Mouse (Mus musculus) heart, embryonic 12.5 days (tissue): ENCODE measurements at regions not wholly inside any gene's neighbourhood (a gene's known extent, or its start where the extent isn't known, plus 50 kb on each side); places are given as distances from the start of the nearest gene placed in this dataset.

ENCODE experiments used
- ATAC-seq: fragments of 200-750 bp; cut with Nextera tagmentation; 2 replicates; pipeline ENCODE4 v1.8.0; 2017; ENCODE audit warnings: moderate TSS enrichment, moderate library complexity; ENCODE audit not compliant: insufficient number of reproducible peaks, low FRiP score
- H3K27ac ChIP-seq: fragments of 300-500 bp; sonication (generic); 2 replicates; pipeline ENCODE4 v1.5.1; 2016; ENCODE audit warnings: mild to moderate bottlenecking, moderate library complexity; ENCODE audit not compliant: poor library complexity, severe bottlenecking
- H3K27me3 ChIP-seq: fragments of 300-500 bp; sonication (generic); replicated peaks from 2 replicates; pipeline ENCODE4 v1.6.1; 2016; ENCODE audit warnings: mild to moderate bottlenecking, moderate library complexity
- H3K36me3 ChIP-seq: fragments of 300-500 bp; sonication (generic); 2 replicates; pipeline ENCODE4 v1.6.1; 2016; ENCODE audit warnings: mild to moderate bottlenecking, moderate library complexity
- H3K4me1 ChIP-seq: fragments of 300-500 bp; sonication (generic); replicated peaks from 2 replicates; pipeline ENCODE4 v1.6.1; 2016; ENCODE audit warnings: mild to moderate bottlenecking
- H3K4me2 ChIP-seq: fragments of 300-500 bp; sonication (generic); 2 replicates; pipeline ENCODE4 v1.6.1; 2016; ENCODE audit warnings: mild to moderate bottlenecking, moderate library complexity
- H3K4me3 ChIP-seq: fragments of 300-500 bp; sonication (generic); 2 replicates; pipeline ENCODE4 v1.5.1; 2016; ENCODE audit warnings: mild to moderate bottlenecking
- H3K9ac ChIP-seq: fragments of 300-500 bp; sonication (generic); 2 replicates; pipeline ENCODE4 v1.6.1; 2016; ENCODE audit warnings: mild to moderate bottlenecking, moderate library complexity
- H3K9me3 ChIP-seq: fragments of 300-500 bp; sonication (generic); replicated peaks from 2 replicates; pipeline ENCODE4 v1.6.1; 2016; ENCODE audit warnings: mild to moderate bottlenecking, moderate library complexity
- WGBS: fragments of 180-500 bp; shearing (Covaris S2); methylation state at CpG from one replicate; pipeline ENCODE4 v1.1.7; 2016; 5-methylcytosine and 5-hydroxymethylcytosine counted together

DNA sequence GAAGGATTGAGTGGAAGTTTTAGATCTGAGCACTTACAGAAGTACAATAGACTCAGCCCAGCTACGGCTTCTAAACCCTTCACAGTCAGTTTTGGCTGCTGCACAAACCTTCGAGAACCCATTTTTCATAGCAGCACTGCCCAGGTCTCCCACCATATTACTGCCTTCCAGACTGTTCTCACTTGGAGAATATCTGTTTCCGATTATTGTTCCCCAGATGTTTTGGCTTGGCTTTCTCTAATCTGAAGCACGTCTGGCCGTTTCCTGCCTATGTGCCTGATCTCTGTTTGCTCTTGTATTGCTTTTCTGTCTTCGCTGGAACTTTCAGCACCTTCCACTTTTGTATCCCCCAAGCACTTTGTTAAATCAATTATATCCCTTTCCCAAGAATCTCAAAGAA lies 368.0 kb downstream of the Mllt3 start:
- H3K4me3 ChIP-seq = no peak overlapping the region
- no peak overlapping the region for H3K27ac ChIP-seq
- ATAC-seq = no peak

DNA sequence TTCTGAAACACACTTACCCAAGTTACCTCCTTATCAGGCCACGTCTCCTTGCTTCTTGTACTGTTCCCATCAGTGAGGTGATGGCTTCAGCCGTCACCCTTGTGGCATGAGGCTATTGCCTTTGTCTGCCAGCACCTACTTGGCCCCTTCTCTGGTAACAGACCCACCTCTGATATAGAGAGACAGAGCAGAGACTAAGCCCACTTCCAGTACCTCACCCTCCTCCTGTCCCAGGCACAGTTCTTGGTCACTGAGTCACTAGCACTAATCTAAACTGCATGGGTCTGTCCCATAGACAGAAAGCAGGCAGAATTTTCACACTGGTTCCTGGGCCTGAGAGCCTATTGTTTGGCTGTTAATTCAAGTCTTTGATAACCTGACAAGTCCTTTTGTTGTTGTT lies 370.3 kb downstream of the Mllt3 start:
- Histone ChIP-seq H3K27ac (peak overlapping the region; percentile 51; the same call in 1 of the 2 replicates), H3K4me1 (peaks cover 33% of the 10 kb centered on the region), H3K4me3 (no peak overlapping the region), H3K9ac (no peak overlapping the region), H3K4me2 (no peak overlapping the region), H3K9me3 (no peaks in the 10 kb centered on the region), H3K36me3 (no peaks in the 10 kb centered on the region), H3K27me3 (no peaks in the 10 kb centered on the region)
- 39% methylated on average over 2 of the region's 2 CpGs for WGBS
- peak; percentile 67 for ATAC-seq

More for the DNA sequence above, 368.0 kb downstream of the Mllt3 start:
- no peak overlapping the region for H3K4me2 ChIP-seq
- no peaks in the 10 kb centered on the region for H3K27me3 ChIP-seq
- H3K9me3 ChIP-seq = no peaks in the 10 kb centered on the region
- H3K9ac ChIP-seq = no peak overlapping the region
- peaks cover 32% of the 10 kb centered on the region for H3K4me1 ChIP-seq
- H3K36me3 ChIP-seq = no peaks in the 10 kb centered on the region
- 49% methylated on average over 6 of the region's 6 CpGs for WGBS

DNA sequence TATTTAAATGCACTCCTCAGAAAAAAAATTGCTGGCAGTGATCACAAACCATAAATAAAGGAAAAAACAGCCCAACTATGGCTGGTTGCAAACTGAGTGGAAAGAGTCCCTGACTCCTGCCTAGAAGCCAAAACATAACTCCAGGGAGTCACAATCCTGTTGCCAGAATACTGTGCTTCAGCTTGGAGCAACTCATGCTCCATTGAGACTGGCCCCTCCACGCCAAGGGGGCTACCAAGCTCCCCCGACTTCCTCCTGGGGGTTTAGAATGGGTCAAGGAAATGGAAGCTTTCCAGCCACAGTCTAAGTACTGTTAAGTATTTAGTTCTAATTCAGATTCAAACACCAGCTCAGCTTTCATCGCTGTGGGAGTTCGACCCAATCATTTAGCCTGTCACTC lies 374.8 kb downstream of the Mllt3 start:
- H3K9ac ChIP-seq = no peak overlapping the region
- H3K4me3 ChIP-seq = no peak overlapping the region
- no peak overlapping the region for H3K4me2 ChIP-seq
- no peak for ATAC-seq
- no peaks in the 10 kb centered on the region for H3K36me3 ChIP-seq
- H3K27me3 ChIP-seq = no peaks in the 10 kb centered on the region
- peaks cover 26% of the 10 kb centered on the region for H3K4me1 ChIP-seq
- 44% methylated on average over 4 of the region's 4 CpGs for WGBS
- peak overlapping the region; percentile 63 for H3K27ac ChIP-seq
- no peaks in the 10 kb centered on the region for H3K9me3 ChIP-seq

DNA sequence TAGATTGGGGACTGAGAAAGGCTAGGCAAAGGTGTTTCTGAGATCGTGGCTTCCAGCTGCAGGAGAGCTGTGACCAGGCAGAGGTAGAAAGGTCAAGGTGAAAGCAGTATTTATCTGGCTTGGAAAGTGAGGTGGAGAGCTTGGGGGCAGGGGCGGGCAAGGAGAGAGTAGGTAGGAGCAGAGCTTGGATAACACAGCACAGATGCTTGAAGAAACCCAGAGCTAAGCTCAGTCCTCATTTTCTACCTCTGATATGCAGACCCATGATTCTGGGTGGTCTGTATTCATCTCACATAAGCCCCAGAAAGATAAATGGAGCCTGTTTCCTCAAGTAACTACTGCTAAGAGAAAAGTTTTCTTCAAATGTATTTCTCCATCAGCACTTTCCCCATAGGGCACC lies 375.3 kb downstream of the Mllt3 start:
- Histone ChIP-seq H3K9ac (no peak overlapping the region), H3K27ac (peak overlapping the region; percentile 63)
- 13% methylated on average over 2 of the region's 2 CpGs for WGBS

DNA sequence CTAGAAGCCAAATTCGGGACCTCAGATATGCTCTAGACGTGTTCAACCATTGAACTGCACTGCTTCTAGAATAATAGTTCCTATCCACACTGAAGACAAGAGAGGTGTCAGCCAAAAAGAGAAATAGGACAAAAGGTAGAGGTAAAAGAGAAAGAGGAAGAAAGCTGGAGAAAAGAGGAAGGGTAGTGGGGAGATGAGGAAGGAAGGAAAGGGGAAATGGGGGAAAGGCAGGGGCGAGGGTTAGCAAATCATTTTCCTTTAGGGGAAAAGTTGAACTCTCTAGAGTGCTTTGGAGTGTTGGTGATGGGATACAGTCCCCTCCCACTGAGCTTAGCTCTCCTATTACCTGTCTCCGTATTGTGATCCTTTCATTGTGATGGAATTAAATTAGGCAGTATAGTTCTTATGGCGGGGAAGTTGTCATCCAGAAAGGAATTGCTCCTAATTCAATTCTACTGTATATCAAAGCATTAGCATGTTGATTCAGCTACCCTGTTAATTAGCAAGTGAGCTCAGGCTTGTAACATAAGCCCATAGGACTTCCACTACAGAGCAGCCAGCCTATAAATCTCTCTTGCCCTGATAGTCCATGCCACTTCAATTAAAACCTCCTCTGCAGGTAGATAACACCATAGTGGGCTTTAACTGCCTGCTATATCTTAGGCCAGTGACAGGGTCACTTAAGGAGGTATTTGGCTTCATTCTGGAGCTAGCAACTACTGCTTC lies 379.6 kb downstream of the Mllt3 start:
- Histone ChIP-seq H3K9ac (no peak overlapping the region), H3K4me1 (peaks cover 19% of the 10 kb centered on the region), H3K4me3 (no peak overlapping the region), H3K4me2 (no peak overlapping the region), H3K27ac (no peak overlapping the region), H3K36me3 (no peaks in the 10 kb centered on the region), H3K9me3 (no peaks in the 10 kb centered on the region), H3K27me3 (no peaks in the 10 kb centered on the region)
- WGBS = 68% methylated on average over 5 of the region's 5 CpGs
- no peak for ATAC-seq

More for the DNA sequence above, 375.3 kb downstream of the Mllt3 start:
- Histone ChIP-seq H3K36me3 (no peaks in the 10 kb centered on the region), H3K4me3 (no peak overlapping the region), H3K9me3 (no peaks in the 10 kb centered on the region), H3K4me2 (peak overlapping the region; percentile 33; the same call in 1 of the 2 replicates), H3K4me1 (peaks cover 23% of the 10 kb centered on the region), H3K27me3 (no peaks in the 10 kb centered on the region)
- no peak for ATAC-seq

DNA sequence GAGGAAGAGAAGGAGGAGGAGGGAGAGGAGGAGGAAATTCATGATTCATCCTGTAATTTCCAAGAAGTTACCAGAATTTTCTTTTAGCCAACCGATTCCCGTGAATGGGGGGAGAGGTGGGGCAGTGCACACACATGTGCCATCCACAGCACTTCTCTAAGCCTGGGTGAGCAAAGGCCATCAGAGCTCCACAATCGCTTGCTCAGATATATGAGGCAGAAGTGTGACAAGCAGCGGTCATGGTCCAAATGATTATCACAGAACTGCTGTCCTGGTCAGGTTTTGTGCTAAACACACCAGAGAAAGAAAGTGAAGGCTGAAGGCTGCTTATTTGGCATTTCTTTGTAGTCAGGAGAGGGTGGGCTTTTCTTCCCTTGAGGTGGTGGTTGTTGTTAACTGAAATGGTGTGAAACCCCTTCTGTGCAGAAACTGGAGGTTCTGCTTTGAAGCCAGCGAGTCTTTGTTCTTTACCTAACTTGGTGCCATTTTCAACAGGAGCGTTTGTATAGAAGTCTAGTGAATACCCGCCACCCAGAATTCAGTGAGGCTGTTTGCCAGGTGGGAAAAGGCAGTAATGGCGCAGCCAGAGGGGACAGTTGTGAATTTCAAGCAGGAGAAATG lies 380.7 kb downstream of the Mllt3 start:
- Histone ChIP-seq H3K9ac (no peak overlapping the region), H3K4me3 (no peak overlapping the region), H3K36me3 (no peaks in the 10 kb centered on the region), H3K4me1 (peaks cover 14% of the 10 kb centered on the region), H3K9me3 (no peaks in the 10 kb centered on the region), H3K27me3 (no peaks in the 10 kb centered on the region), H3K27ac (no peak overlapping the region), H3K4me2 (no peak overlapping the region)
- ATAC-seq = no peak
- 78% methylated on average over 8 of the region's 8 CpGs for WGBS

DNA sequence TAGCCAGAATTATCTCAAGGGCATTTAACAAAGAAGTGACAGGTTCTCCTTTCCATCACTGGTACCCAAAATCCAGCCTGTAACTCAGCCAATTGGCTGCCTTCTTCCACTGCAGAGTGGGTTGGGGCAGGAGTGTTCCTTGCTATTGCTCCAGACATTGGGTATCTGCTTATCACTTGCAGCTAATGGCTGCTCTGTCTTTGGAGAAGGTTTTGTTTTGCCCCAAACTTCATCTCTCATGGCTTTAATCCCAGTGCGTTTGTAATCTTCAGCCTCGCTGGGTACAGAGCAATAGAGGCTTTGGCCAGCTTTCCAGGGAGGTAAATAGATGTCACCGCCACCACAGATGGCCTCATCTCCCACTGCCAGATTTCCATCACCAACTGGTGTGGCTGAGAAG lies 381.9 kb downstream of the Mllt3 start:
- WGBS = 77% methylated on average over 3 of the region's 3 CpGs
- no peak overlapping the region for H3K4me3 ChIP-seq
- H3K9ac ChIP-seq = no peak overlapping the region
- no peak for ATAC-seq
- H3K36me3 ChIP-seq = no peaks in the 10 kb centered on the region
- peaks cover 11% of the 10 kb centered on the region; the same call in 1 of the 2 replicates for H3K4me1 ChIP-seq
- no peaks in the 10 kb centered on the region for H3K27me3 ChIP-seq
- H3K9me3 ChIP-seq = no peaks in the 10 kb centered on the region
- H3K4me2 ChIP-seq = no peak overlapping the region
- H3K27ac ChIP-seq = no peak overlapping the region

DNA sequence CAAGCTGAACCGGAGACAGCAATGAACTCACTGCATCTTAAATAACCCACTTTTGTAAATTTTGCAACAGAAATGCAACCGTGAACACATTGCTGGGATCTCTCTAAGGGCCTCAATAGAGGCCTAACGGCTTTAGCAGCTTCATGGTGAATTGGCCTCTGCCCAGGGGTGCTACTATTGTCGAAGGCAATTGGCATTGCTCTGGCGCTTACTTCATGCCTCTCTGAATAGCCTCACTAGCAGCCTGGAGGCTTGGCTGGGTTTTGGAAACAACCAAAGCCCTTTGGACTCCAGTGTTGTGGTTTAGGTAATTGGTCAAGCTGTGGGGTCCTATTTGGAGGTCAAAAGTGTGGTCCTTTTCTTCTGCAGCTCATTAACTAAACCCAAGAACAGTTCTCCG lies 382.3 kb downstream of the Mllt3 start:
- no peak overlapping the region for H3K4me2 ChIP-seq
- peaks cover 11% of the 10 kb centered on the region; the same call in 1 of the 2 replicates for H3K4me1 ChIP-seq
- no peak for ATAC-seq
- 70% methylated on average over 6 of the region's 6 CpGs for WGBS
- H3K27me3 ChIP-seq = no peaks in the 10 kb centered on the region
- H3K9ac ChIP-seq = no peak overlapping the region
- H3K4me3 ChIP-seq = no peak overlapping the region
- H3K27ac ChIP-seq = no peak overlapping the region
- H3K9me3 ChIP-seq = no peaks in the 10 kb centered on the region
- H3K36me3 ChIP-seq = no peaks in the 10 kb centered on the region

DNA sequence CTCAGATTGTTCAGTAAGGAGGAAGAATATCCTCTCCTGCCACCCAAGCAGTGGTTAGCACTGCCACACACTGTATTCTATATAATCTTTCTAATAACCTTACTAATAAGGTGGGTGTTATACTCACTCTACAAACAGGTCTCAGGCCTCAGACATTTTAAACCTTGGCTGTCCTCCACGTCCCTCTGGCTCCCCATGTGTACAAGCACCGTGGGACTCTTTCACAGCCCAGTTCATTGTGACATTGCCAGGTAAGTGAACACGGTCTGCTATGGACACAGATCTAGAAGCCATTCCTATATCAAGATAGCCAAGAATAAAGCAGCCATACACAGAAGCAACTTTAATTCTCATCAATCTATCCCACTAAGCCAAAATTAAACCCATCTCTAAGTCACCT lies 382.8 kb downstream of the Mllt3 start:
- Histone ChIP-seq H3K4me1 (peaks cover 11% of the 10 kb centered on the region; the same call in 1 of the 2 replicates), H3K27ac (no peak overlapping the region), H3K9me3 (no peaks in the 10 kb centered on the region), H3K4me3 (no peak overlapping the region), H3K4me2 (no peak overlapping the region), H3K9ac (no peak overlapping the region), H3K36me3 (no peaks in the 10 kb centered on the region), H3K27me3 (no peaks in the 10 kb centered on the region)
- no peak for ATAC-seq
- 76% methylated on average over 3 of the region's 3 CpGs for WGBS

DNA sequence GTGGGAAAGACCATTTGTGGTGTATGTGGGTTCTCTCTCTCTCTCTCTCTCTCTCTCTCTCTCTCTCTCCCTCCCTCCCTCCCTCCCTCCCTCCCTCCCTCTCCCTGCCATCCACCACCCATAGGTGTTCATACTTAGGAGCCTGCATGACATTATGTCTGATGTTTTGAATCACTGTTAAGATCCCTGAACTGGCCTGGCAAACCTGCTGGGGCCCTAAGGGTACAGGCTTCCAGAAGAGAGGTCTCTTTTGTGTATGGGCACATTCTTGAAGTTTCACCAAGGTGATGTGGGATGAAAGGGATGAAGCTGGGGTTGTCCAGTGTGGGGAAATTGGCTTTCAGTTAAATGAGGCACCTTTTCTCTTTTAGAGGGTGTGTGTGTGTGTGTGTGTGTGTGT lies 384.2 kb downstream of the Mllt3 start:
- H3K9me3 ChIP-seq = 0 out of 2 replicates have a peak, but pooled peaks cover 6% of the 10 kb centered on the region
- H3K9ac ChIP-seq = peak overlapping the region; percentile 21
- H3K4me2 ChIP-seq = peak overlapping the region; percentile 79
- H3K4me1 ChIP-seq = peaks cover 11% of the 10 kb centered on the region; the same call in 1 of the 2 replicates
- H3K4me3 ChIP-seq = peak overlapping the region; percentile 46; the same call in 1 of the 2 replicates
- H3K27ac ChIP-seq = no peak overlapping the region
- no peaks in the 10 kb centered on the region for H3K27me3 ChIP-seq
- H3K36me3 ChIP-seq = no peaks in the 10 kb centered on the region
- no peak for ATAC-seq

DNA sequence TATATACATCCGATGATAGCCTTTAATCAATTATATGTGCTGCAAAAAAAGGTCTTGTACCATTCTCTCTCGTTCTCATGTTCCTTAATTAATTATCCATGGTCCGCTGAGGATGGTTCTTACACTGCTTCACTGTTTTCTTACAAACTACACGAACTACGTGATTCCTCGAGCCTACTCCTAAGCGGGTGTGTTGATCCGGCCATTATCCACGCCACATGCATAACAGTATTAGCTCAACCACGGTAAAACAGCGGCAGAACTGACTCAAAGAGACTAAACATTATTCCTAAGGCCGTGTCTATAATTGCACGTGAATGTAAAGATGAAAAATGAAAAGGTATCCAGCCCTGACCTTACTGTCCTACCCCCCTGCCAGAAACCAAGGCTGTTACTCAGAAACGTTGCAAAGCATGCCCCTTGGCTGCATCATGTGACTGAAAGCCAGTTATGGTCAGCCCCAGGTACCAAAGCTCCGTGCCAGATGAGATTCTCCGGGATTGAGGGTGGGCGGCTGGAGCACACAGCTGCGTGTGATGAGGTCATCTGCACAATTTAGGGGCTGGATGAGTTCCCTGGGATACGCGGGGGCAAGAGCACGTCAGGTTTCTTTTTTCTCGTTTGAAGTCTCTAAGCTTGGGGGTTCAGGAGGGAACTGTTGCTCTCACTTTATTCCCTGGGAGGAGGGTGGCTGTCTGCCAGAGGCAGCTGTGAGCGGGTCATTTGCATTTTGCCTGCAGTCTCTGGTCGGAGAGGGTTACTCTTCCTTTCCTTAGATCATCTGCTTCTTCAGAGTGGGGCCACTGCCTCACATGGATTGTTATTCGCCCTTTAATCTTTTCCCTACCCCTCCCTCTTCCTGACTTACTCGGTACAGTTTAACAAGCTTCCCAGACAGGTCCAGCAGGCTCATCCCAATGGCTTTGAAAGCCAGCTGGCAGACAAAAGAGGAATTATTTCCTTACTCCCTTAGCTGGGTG lies 384.9 kb downstream of the Mllt3 start:
- peak overlapping the region; percentile 21 for H3K9ac ChIP-seq
- WGBS = 19% methylated on average over 26 of the region's 26 CpGs
- 0 out of 2 replicates have a peak, but pooled peaks cover 6% of the 10 kb centered on the region for H3K9me3 ChIP-seq
- H3K27me3 ChIP-seq = no peaks in the 10 kb centered on the region
- ATAC-seq = peak; percentile 59
- H3K4me2 ChIP-seq = peak overlapping the region; percentile 79
- H3K4me3 ChIP-seq = peak overlapping the region; percentile 46
- no peaks in the 10 kb centered on the region for H3K36me3 ChIP-seq
- peaks cover 11% of the 10 kb centered on the region; the same call in 1 of the 2 replicates for H3K4me1 ChIP-seq
- no peak overlapping the region for H3K27ac ChIP-seq
